Mouse (Mus musculus): ENCODE results near the gene Dhdh. TPM values are rescaled to one million over a fixed set of nuclear protein-coding genes. Genes with fewer than 3 reads are reported as not detected.
"Not testable (repeated sequence)": the region's sequence is repeated elsewhere in the genome, so short reads cannot be mapped to it uniquely, and the experiment has no call there.

The Dhdh gene
- total RNA-seq (2021) = 1 to 10 TPM; 8.2 to 8.9 TPM
- polyA plus RNA-seq (2012; rRNA removed) = 6.4 and 10.1 TPM in 2 replicates
- long read RNA-seq, partial matches to known transcripts = 0 of 1 reads
- long read RNA-seq, other reads (novel, unspliced or antisense) = 1 of 1 reads

GRCm38 (mm10) chr7:45488293-45489204 lies at the start of gene Dhdh:
Dhdh (minus strand) TSS chr7:45488805.
- 18% methylated on average over 38 of the region's 38 CpGs for WGBS
- peaks cover 4% of the 10 kb centered on the region for H3K4me1 ChIP-seq (ENCODE audit: control insufficient read depth, insufficient read depth, low read length)
- H3K9ac ChIP-seq (ENCODE audit: low read depth, low read length) = peak within 1 kb of the TSS; percentile 63
- no peak for TF ChIP-seq CTCF (IDR thresholded peaks at IDR 0.05)
- peak; percentile 80 for TF ChIP-seq POLR2A (IDR thresholded peaks at IDR 0.05; ENCODE audit: insufficient read depth, low read depth, low read length)
- intact Hi-C loops (cut with DNase I) = no loop called here
- H3K4me3 ChIP-seq = peak within 1 kb of the TSS; percentile 59
- no peaks in the 10 kb centered on the region for H3K36me3 ChIP-seq (ENCODE audit: control insufficient read depth, insufficient read depth, low read length)
- H3K27me3 ChIP-seq (ENCODE audit: control insufficient read depth, insufficient read depth, low read length) = no peaks in the 10 kb centered on the region
- DNase-seq = peak; percentile 81 to 84
- peak within 1 kb of the TSS; percentile 71 for H3K27ac ChIP-seq
- H3K79me2 ChIP-seq (replicated peaks; ENCODE audit: control insufficient read depth, insufficient read depth, low read length) = no peaks in the 10 kb centered on the region

- 87% methylated on average over 10 of the region's 10 CpGs for WGBS
- no peak overlapping the region for H3K27ac ChIP-seq
- no peak overlapping the region for H3K9ac ChIP-seq (ENCODE audit: low read depth, low read length)
- H3K4me1 ChIP-seq (ENCODE audit: control insufficient read depth, insufficient read depth, low read length) = no peaks in the 10 kb centered on the region
- H3K27me3 ChIP-seq (ENCODE audit: control insufficient read depth, insufficient read depth, low read length) = no peaks in the 10 kb centered on the region
- H3K36me3 ChIP-seq (ENCODE audit: control insufficient read depth, insufficient read depth, low read length) = no peaks in the 10 kb centered on the region
- peak overlapping the region; percentile 58 for H3K4me3 ChIP-seq
- intact Hi-C loops (cut with DNase I) = no loop called here
- no peak for DNase-seq
- TF ChIP-seq CTCF (IDR thresholded peaks at IDR 0.05) (no peak), EP300 (IDR thresholded peaks at IDR 0.05; ENCODE audit: insufficient read depth, low read depth, low read length) (no peak), POLR2A (IDR thresholded peaks at IDR 0.05; ENCODE audit: insufficient read depth, low read depth, low read length) (no peak)
- no peaks in the 10 kb centered on the region for H3K79me2 ChIP-seq (replicated peaks; ENCODE audit: control insufficient read depth, insufficient read depth, low read length)
These were observed 49.0 kb upstream of the Dhdh start for GRCm38 (mm10) chr7:45537602-45538001.

- no peaks in the 10 kb centered on the region for H3K79me2 ChIP-seq (replicated peaks; ENCODE audit: control insufficient read depth, insufficient read depth, low read length)
- TF ChIP-seq CTCF (IDR thresholded peaks at IDR 0.05) (no peak), POLR2A (IDR thresholded peaks at IDR 0.05; ENCODE audit: insufficient read depth, low read depth, low read length) (no peak), EP300 (IDR thresholded peaks at IDR 0.05; ENCODE audit: insufficient read depth, low read depth, low read length) (no peak)
- no peaks in the 10 kb centered on the region for H3K4me1 ChIP-seq (ENCODE audit: control insufficient read depth, insufficient read depth, low read length)
- no peaks in the 10 kb centered on the region for H3K36me3 ChIP-seq (ENCODE audit: control insufficient read depth, insufficient read depth, low read length)
- DNase-seq = no peak
- WGBS = 83% methylated on average over 1 of the region's 1 CpGs
- no peaks in the 10 kb centered on the region for H3K27me3 ChIP-seq (ENCODE audit: control insufficient read depth, insufficient read depth, low read length)
- no peak overlapping the region for H3K27ac ChIP-seq
- intact Hi-C loops (cut with DNase I) = no loop called here
- no peak overlapping the region for H3K9ac ChIP-seq (ENCODE audit: low read depth, low read length)
- no peak overlapping the region for H3K4me3 ChIP-seq
These were observed 47.1 kb upstream of the Dhdh start for GRCm38 (mm10) chr7:45535676-45536075.

GRCm38 (mm10) chr7:45530643-45531042 lies 42.0 kb upstream of the Dhdh start:
- no peaks in the 10 kb centered on the region for H3K4me1 ChIP-seq (ENCODE audit: control insufficient read depth, insufficient read depth, low read length)
- no peak overlapping the region for H3K27ac ChIP-seq
- no peak overlapping the region for H3K9ac ChIP-seq (ENCODE audit: low read depth, low read length)
- peak in 1 of 2 experiments; percentile 42 for DNase-seq
- no peak for TF ChIP-seq EP300 (IDR thresholded peaks at IDR 0.05; ENCODE audit: insufficient read depth, low read depth, low read length)
- no peak for TF ChIP-seq CTCF (IDR thresholded peaks at IDR 0.05)
- no peak for TF ChIP-seq POLR2A (IDR thresholded peaks at IDR 0.05; ENCODE audit: insufficient read depth, low read depth, low read length)
- intact Hi-C loops (cut with DNase I) = no loop called here
- no peaks in the 10 kb centered on the region for H3K79me2 ChIP-seq (replicated peaks; ENCODE audit: control insufficient read depth, insufficient read depth, low read length)
- H3K4me3 ChIP-seq = no peak overlapping the region
- no peaks in the 10 kb centered on the region for H3K36me3 ChIP-seq (ENCODE audit: control insufficient read depth, insufficient read depth, low read length)
- no peaks in the 10 kb centered on the region for H3K27me3 ChIP-seq (ENCODE audit: control insufficient read depth, insufficient read depth, low read length)
- WGBS = 41% methylated on average over 2 of the region's 2 CpGs

GRCm38 (mm10) chr7:45529461-45529860 lies 40.9 kb upstream of the Dhdh start:
- H3K4me1 ChIP-seq (ENCODE audit: control insufficient read depth, insufficient read depth, low read length) = peaks cover under 1% of the 10 kb centered on the region; the same call in 1 of the 2 replicates
- no peaks in the 10 kb centered on the region for H3K27me3 ChIP-seq (ENCODE audit: control insufficient read depth, insufficient read depth, low read length)
- DNase-seq = peak; percentile 40 to 57
- no peak overlapping the region for H3K4me3 ChIP-seq
- 16% methylated on average over 6 of the region's 6 CpGs for WGBS
- H3K9ac ChIP-seq (ENCODE audit: low read depth, low read length) = no peak overlapping the region
- H3K79me2 ChIP-seq (replicated peaks; ENCODE audit: control insufficient read depth, insufficient read depth, low read length) = no peaks in the 10 kb centered on the region
- TF ChIP-seq CTCF (IDR thresholded peaks at IDR 0.05) (no peak), EP300 (IDR thresholded peaks at IDR 0.05; ENCODE audit: insufficient read depth, low read depth, low read length) (no peak), POLR2A (IDR thresholded peaks at IDR 0.05; ENCODE audit: insufficient read depth, low read depth, low read length) (no peak)
- H3K27ac ChIP-seq = no peak overlapping the region
- no peaks in the 10 kb centered on the region for H3K36me3 ChIP-seq (ENCODE audit: control insufficient read depth, insufficient read depth, low read length)
- intact Hi-C loops (cut with DNase I) = loop anchor here (5.0 kb wide), 1 partner anchor 173 kb away; no protein-coding TSS in a partner anchor

DNA sequence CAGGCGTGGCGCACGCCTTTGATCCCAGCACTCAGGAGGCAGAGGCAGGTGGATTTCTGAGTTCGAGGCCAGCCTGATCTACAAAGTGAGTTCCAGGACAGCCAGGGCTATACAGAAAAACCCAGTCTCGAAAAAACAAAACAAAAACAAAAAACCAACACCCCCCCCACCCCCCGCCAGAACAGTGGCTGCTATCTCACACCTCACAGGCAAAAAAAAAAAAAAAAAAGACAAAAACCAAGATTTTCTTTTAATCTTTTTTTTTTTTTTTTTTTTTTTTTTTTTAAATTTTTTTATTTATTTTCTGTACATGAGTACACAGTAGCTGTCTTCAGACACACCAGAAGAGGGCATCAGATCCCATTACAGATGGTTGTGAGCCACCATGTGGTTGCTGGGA lies 38.6 kb upstream of the Dhdh start:
- 85% methylated on average over 6 of the region's 6 CpGs for WGBS
- intact Hi-C loops (cut with DNase I) = loop anchor here (5.0 kb wide), 1 partner anchor 175 kb away; no protein-coding TSS in a partner anchor
- not testable (repeated sequence) for H3K79me2 ChIP-seq (replicated peaks; ENCODE audit: control insufficient read depth, insufficient read depth, low read length); H3K4me3 ChIP-seq; H3K27me3 ChIP-seq (ENCODE audit: control insufficient read depth, insufficient read depth, low read length); DNase-seq; H3K9ac ChIP-seq (ENCODE audit: low read depth, low read length); H3K27ac ChIP-seq; H3K36me3 ChIP-seq (ENCODE audit: control insufficient read depth, insufficient read depth, low read length)
- peaks cover 11% of the 10 kb centered on the region for H3K4me1 ChIP-seq (ENCODE audit: control insufficient read depth, insufficient read depth, low read length)
